Mouse (Mus musculus): ENCODE data around the gene Hrh1.

DNA sequence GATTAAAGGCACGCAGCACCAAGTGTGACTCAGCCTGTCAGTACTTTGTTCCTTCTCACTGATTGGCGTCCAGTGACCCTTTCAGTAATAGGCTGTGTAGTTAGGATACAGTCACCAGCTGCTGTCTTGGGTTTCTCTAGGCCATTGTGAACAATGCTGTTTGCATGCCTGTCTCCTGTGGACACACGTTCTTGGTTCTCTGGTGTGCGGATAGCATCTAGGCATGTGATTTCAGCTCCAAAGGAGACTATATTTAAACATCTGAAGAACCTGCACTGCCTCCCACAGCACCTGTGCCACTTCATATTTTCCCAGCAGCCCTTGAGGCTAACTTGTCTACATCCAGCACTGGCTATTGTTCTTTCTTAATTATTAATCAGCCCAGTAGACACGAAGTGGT lies 75.8 kb downstream of the Hrh1 start:
- TF ChIP-seq CTCF (conservative IDR thresholded peaks at IDR 0.05; ENCODE audit: insufficient read depth, insufficient read length, low read depth, low read length), result no peak
- no peak for TF ChIP-seq POLR2A (IDR thresholded peaks at IDR 0.05; ENCODE audit: low read depth, low read length)

All from kidney, adult 2 months (tissue).